Mouse (Mus musculus): Measurements from ENCODE around the gene Sec16b. TPM values are rescaled to one million over a fixed set of nuclear protein-coding genes. Genes with fewer than 3 reads are reported as not detected.

Sec16b gene
- total and polyA plus RNA-seq, 3 experiments: 0.11 to 2.8 TPM; not detected in 1

DNA sequence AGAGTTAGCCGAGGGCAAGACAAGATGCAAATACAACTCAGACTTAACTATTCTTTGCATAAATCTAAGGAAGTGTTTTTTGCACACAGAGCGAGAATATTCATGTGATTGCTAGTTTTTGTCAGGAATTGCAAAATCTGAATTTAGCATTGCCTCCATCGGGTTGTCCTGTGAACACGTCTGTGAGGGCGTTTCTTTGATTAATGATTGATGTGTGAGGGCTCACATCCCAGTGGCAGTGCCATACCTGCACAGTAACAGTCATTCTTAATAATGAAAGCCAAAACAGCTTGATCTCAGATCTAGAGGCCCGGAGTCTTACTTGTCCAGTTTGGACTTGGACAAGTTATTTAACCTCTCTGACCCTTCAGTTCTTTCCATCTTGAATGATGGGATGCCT lies 3.5 kb upstream of the Sec16b start:
- Histone ChIP-seq H3K9me3 (replicated peaks) (peaks cover 21% of the 10 kb centered on the region), H3K36me3 (replicated peaks) (no peaks in the 10 kb centered on the region), H3K4me3 (ENCODE audit: low read depth, low read length) (no peak overlapping the region), H3K4me1 (ENCODE audit: insufficient read depth, low read depth, low read length) (peaks cover 6% of the 10 kb centered on the region), H3K27me3 (ENCODE audit: insufficient read depth, low read length) (no peaks in the 10 kb centered on the region)
- DNase-seq (ENCODE audit: low spot score) (no peak), ATAC-seq (ENCODE audit: extremely low read depth, insufficient number of reproducible peaks, low FRiP score, poor library complexity, severe bottlenecking) (no peak)
- TF ChIP-seq CTCF (IDR thresholded peaks at IDR 0.05; ENCODE audit: low read depth, low read length): no peak
- TF ChIP-seq GATA1 (IDR thresholded peaks at IDR 0.05; ENCODE audit: borderline replicate concordance, low read length): no peak
- TF ChIP-seq GATA2 (IDR thresholded peaks at IDR 0.05; ENCODE audit: borderline replicate concordance, low read depth, low read length): no peak
- TF ChIP-seq POLR2AphosphoS5 (IDR thresholded peaks at IDR 0.05; ENCODE audit: insufficient replicate concordance, low read depth, low read length): no peak
- no peak for TF ChIP-seq TAL1 (conservative IDR thresholded peaks at IDR 0.05; ENCODE audit: low read depth, low read length)

DNA sequence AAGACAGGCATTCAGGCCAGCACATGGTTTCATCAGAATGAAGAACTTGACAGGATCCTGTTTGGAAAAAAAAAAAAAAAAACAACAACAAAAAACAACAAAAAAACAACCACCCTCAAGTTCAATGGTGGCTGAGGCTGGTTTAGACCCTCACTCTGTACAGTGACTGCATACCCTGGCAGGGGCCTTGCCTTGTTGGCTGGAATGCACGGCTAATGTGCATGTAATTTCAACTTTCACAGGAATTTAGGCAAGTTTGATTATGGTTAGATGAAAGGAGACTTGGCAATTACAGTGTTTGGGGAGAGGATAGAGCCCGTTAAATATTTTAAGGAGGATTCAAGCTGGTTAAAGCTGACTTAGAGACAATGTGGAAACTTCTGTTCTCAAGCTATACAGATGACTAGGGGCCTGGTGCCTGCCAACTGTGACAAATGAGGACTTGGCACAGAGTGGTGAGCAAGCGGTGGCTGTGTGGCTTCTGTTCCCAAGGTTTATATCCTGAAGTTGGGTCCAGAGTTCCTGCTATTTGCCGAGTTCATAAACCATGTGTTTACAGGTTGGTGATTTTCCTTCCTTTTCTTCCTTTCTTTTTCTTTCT lies 567 bp downstream of the Sec16b start:
- H3K36me3 ChIP-seq (replicated peaks): no peaks in the 10 kb centered on the region
- peaks cover 25% of the 10 kb centered on the region for H3K4me1 ChIP-seq (ENCODE audit: insufficient read depth, low read depth, low read length)
- TF ChIP-seq CTCF (IDR thresholded peaks at IDR 0.05; ENCODE audit: low read depth, low read length) (no peak), TAL1 (conservative IDR thresholded peaks at IDR 0.05; ENCODE audit: low read depth, low read length) (no peak)
- H3K27me3 ChIP-seq (ENCODE audit: insufficient read depth, low read length): no peaks in the 10 kb centered on the region
- 0 out of 2 replicates have a peak, but pooled peaks cover 8% of the 10 kb centered on the region for H3K9me3 ChIP-seq (replicated peaks)
- no peak for DNase-seq (ENCODE audit: low spot score)
- H3K4me3 ChIP-seq (ENCODE audit: low read depth, low read length): no peak overlapping the region
- ATAC-seq (ENCODE audit: extremely low read depth, insufficient number of reproducible peaks, low FRiP score, poor library complexity, severe bottlenecking): no peak

DNA sequence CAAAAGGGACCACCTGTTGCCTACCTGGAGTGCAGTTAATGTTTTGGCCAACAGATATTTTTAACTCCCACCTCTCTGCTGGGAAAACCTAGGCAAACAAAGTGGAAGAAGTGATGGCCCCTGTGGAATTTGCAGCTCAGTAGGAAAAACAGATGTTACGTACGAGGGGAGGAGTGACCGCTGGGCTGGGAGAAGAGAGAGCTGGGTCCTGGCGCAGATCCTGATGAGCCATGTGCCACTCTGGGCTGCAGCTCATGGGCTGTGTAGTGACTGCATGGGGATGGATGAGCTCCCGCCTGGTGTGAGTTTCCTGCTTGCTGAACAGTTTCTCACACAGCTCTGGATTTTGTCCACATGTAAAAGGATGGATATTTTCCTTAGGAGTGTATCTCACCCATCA lies 1.3 kb downstream of the Sec16b start:
- DNase-seq (ENCODE audit: low spot score): no peak
- Histone ChIP-seq H3K36me3 (replicated peaks) (no peaks in the 10 kb centered on the region), H3K27me3 (ENCODE audit: insufficient read depth, low read length) (no peaks in the 10 kb centered on the region), H3K4me3 (ENCODE audit: low read depth, low read length) (no peak overlapping the region), H3K4me1 (ENCODE audit: insufficient read depth, low read depth, low read length) (peaks cover 31% of the 10 kb centered on the region), H3K9me3 (replicated peaks) (0 out of 2 replicates have a peak, but pooled peaks cover 8% of the 10 kb centered on the region)
- no peak for ATAC-seq (ENCODE audit: extremely low read depth, insufficient number of reproducible peaks, low FRiP score, poor library complexity, severe bottlenecking)
- TF ChIP-seq POLR2AphosphoS5 (IDR thresholded peaks at IDR 0.05; ENCODE audit: insufficient replicate concordance, low read depth, low read length) (no peak), GATA2 (IDR thresholded peaks at IDR 0.05; ENCODE audit: borderline replicate concordance, low read depth, low read length) (no peak), CTCF (IDR thresholded peaks at IDR 0.05; ENCODE audit: low read depth, low read length) (no peak)

DNA sequence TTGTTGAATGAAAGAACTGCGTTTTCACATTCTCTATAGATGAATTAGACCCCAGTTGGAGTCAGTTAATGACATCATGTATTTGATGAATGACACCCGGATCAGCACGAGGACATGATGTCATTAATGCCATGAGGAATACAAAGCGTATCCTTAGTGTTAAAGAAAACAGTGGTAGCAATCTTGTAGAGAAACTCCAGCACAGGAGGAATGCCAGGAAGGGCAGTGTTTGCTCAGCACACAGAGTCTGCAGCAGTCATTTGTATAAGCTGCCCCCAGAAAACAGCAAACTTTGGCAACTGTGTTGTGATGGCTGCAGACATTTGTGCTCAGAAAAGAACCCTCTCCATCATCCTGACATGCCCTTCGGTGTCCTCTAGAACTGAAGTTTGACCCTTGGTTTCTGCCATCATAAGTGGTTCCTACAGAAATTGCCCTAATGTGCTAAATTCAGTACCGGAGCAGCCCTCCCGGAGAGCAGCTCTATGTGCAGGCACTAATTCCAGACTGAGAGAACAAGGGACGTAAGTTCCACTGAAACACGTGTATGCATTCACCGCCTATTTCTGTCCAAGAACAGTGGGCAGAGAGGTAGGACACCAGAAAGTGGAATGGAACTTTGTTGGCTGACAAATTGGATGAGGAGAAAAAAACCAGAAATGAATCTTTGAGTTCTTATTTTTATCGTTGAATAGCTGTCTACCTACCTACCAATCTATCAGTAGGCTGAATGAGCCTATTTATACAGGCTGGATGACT lies 6.3 kb downstream of the Sec16b start:
- H3K27me3 ChIP-seq (ENCODE audit: insufficient read depth, low read length): no peaks in the 10 kb centered on the region
- peaks cover 10% of the 10 kb centered on the region; the same call in 1 of the 2 replicates for H3K9me3 ChIP-seq (replicated peaks)
- DNase-seq (ENCODE audit: low spot score) (no peak), ATAC-seq (ENCODE audit: extremely low read depth, insufficient number of reproducible peaks, low FRiP score, poor library complexity, severe bottlenecking) (no peak)
- no peaks in the 10 kb centered on the region for H3K36me3 ChIP-seq (replicated peaks)
- H3K4me3 ChIP-seq (ENCODE audit: low read depth, low read length): no peak overlapping the region
- H3K4me1 ChIP-seq (ENCODE audit: insufficient read depth, low read depth, low read length): peaks cover 51% of the 10 kb centered on the region
- TF ChIP-seq GATA1 (IDR thresholded peaks at IDR 0.05; ENCODE audit: borderline replicate concordance, low read length): no peak
- TF ChIP-seq GATA2 (IDR thresholded peaks at IDR 0.05; ENCODE audit: borderline replicate concordance, low read depth, low read length): no peak
- no peak for TF ChIP-seq CTCF (IDR thresholded peaks at IDR 0.05; ENCODE audit: low read depth, low read length)
- TF ChIP-seq POLR2AphosphoS5 (IDR thresholded peaks at IDR 0.05; ENCODE audit: insufficient replicate concordance, low read depth, low read length): no peak
- no peak for TF ChIP-seq TAL1 (conservative IDR thresholded peaks at IDR 0.05; ENCODE audit: low read depth, low read length)

DNA sequence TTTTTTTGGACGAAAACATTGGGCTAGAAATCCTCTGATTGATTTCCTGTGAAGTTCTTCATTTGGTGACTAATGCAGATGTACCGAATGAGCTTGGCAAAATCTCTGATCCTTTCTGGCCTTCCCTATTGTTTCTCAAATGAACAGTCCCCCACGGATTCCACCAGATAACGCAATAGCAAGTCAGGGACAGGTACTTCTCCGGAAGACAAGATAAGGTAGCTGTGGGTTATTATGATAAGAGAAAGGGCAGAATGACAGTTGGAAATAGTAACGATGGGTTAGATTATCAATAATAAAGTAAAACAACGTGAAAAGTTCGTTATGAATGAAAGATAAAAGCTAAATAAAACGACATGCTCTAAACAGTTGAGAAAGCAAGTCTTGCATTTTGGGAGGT lies 7.0 kb downstream of the Sec16b start:
- peaks cover 56% of the 10 kb centered on the region for H3K4me1 ChIP-seq (ENCODE audit: insufficient read depth, low read depth, low read length)
- H3K36me3 ChIP-seq (replicated peaks): no peaks in the 10 kb centered on the region
- DNase-seq (ENCODE audit: low spot score) (peak; percentile 27), ATAC-seq (ENCODE audit: extremely low read depth, insufficient number of reproducible peaks, low FRiP score, poor library complexity, severe bottlenecking) (peak; percentile 79)
- no peak for TF ChIP-seq GATA1 (IDR thresholded peaks at IDR 0.05; ENCODE audit: borderline replicate concordance, low read length)
- TF ChIP-seq GATA2 (IDR thresholded peaks at IDR 0.05; ENCODE audit: borderline replicate concordance, low read depth, low read length): no peak
- TF ChIP-seq TAL1 (conservative IDR thresholded peaks at IDR 0.05; ENCODE audit: low read depth, low read length): peak; percentile 47
- peaks cover 10% of the 10 kb centered on the region; the same call in 1 of the 2 replicates for H3K9me3 ChIP-seq (replicated peaks)
- no peaks in the 10 kb centered on the region for H3K27me3 ChIP-seq (ENCODE audit: insufficient read depth, low read length)
- no peak overlapping the region; the same call in 1 of the 2 replicates for H3K4me3 ChIP-seq (ENCODE audit: low read depth, low read length)

DNA sequence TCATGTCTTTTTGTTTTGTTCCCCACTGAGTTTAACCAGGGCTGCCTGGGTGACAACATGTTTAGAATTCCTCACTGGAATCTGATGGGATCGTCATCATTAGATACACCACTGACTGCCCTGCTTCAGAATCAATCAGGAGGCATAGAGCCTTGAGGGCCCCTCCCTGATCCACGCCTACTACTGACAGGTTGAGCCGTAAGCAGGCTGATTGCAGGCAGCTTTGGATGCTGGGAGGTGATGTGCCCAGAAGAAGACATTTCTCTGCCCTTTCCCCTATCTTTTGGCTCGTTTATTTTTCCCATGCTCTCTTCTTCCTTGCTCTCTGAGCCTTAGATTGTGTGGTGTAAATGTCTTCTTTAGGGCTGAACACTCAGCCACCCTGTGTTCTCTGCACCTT lies 7.8 kb downstream of the Sec16b start:
- Histone ChIP-seq H3K9me3 (replicated peaks) (peaks cover 10% of the 10 kb centered on the region; the same call in 1 of the 2 replicates), H3K4me1 (ENCODE audit: insufficient read depth, low read depth, low read length) (peaks cover 60% of the 10 kb centered on the region), H3K4me3 (ENCODE audit: low read depth, low read length) (peak overlapping the region; percentile 2; the same call in 1 of the 2 replicates), H3K36me3 (replicated peaks) (no peaks in the 10 kb centered on the region), H3K27me3 (ENCODE audit: insufficient read depth, low read length) (no peaks in the 10 kb centered on the region)
- DNase-seq (ENCODE audit: low spot score) (peak; percentile 14), ATAC-seq (ENCODE audit: extremely low read depth, insufficient number of reproducible peaks, low FRiP score, poor library complexity, severe bottlenecking) (peak; percentile 35; the same call in 1 of the 2 replicates)
- TF ChIP-seq TAL1 (conservative IDR thresholded peaks at IDR 0.05; ENCODE audit: low read depth, low read length) (no peak), GATA1 (IDR thresholded peaks at IDR 0.05; ENCODE audit: borderline replicate concordance, low read length) (no peak), GATA2 (IDR thresholded peaks at IDR 0.05; ENCODE audit: borderline replicate concordance, low read depth, low read length) (no peak), CTCF (IDR thresholded peaks at IDR 0.05; ENCODE audit: low read depth, low read length) (no peak), POLR2AphosphoS5 (IDR thresholded peaks at IDR 0.05; ENCODE audit: insufficient replicate concordance, low read depth, low read length) (no peak)

Data from G1E (cell line).